Mouse (Mus musculus) retina, adult 2 months (tissue): ENCODE data around the gene Ppp3ca.

ENCODE experiments used
- DNase-seq: peaks from one replicate; pipeline ENCODE4 v3.0.0-alpha.2; 2012; ENCODE audit warnings: low read depth, low spot score

Gene Ppp3ca

DNA sequence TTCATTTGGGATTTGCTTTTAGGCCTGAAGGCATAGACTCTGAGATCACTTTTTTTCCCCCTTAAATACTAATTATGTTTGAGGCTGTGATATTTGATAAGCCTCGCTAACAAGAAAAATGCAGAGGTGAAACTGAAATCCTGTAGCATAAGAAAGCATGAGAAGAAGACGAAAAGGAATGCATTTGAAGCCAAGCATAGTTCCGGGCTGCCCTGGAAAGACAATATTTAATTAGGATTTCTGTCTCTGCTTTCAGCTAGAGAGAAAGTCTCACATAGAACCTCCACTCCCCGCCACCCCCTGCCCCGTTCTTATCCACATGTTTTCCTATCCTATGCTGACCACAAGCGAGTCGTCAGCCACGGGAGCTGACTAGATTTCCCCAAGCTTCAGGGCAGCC is 241.4 kb downstream of the Ppp3ca start:
- DNase-seq, result no peak

DNA sequence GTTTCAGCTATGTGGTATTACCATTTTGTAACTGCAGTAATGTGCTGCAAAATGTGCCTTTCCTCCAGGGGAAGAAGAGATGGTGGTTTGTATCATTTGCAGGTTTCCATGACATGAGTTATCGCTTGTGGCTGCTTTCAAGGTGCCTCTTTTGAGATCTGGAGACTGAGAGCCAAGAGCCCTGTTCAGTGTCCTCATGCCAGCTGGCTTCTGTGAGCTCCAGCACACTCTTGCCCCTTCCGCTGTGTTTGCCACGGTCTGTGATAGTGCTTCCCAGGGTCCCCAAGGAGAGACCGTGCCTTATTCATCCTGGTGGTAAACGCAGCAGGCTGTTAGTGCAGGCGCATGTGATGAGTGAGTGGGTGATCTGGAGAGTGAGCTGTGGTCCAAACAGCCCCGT is 247.2 kb downstream of the Ppp3ca start:
- no peak for DNase-seq

DNA sequence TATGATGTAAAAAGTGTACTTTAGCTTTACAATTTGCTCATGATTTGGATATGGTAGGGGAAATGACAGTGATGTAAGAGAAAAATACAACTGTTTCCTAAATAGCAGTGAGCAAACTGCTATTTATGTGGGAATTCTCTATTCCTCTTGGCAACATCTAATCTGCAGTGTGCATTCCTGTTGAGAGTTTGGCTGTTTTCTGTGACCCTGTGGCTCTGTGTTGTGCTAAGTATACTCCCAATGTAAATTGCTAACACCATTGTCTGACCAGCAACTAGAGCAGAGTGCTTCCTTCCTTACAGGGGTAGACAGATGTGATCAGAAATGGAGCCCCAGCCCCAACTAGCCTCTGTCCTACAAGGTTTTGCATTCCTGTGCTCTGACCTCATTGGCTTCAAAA is 263.1 kb downstream of the Ppp3ca start:
- no peak for DNase-seq

DNA sequence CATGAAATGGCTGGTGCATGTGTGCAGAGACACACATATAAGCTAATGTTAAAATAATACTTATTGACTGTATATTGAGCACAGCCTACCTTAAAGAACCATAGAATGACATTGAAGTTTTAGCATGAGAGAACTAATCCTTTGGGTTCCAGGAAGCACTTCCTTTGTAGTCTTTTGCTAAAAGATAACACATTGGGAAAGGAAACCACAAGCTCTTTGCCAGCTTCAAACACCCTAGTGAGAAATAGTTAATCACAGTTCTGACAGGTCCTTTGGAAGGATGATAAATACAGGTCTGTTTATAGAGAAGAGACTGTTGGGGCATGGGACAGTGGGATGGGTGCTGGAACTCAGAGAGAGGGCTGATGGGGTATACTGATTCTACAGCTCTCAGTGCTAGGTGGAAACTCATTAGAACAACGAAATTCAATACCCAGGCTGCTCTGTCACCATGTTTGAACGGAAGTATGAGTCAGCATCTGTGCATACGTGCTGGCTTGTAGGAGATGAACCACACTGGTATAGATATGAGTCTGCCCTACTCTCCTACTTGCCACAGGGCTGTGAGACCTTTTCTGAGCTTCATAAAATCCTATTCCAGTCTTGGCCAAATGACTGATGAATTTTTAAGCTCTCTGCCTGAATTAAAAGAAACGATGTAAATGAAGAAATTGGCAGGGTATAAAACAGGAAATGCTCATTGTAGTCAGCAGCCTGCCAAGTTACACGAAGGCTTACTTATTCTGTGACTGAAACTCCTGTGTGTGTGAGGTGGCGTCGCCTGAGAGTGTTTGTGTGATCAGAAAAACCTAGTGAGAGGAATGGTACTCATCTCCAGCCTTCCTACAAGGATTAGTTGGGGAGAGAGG is 271.0 kb downstream of the Ppp3ca start:
- no peak for DNase-seq

DNA sequence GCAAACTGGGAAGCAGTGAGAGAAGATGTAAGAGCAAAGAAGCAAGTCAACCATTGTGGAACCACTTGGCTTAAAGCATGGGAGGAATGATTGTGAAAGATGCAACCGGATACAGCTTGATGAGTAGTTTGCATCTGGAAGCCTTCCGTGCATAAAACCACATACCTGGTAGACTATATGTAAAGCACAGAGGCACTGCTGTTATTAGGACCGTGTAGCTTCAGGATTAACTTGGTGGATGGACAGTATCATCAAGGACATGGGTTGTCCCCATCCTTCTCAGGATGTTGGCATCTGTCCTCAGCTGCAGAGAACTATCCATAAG is 271.6 kb downstream of the Ppp3ca start:
- DNase-seq, result no peak

DNA sequence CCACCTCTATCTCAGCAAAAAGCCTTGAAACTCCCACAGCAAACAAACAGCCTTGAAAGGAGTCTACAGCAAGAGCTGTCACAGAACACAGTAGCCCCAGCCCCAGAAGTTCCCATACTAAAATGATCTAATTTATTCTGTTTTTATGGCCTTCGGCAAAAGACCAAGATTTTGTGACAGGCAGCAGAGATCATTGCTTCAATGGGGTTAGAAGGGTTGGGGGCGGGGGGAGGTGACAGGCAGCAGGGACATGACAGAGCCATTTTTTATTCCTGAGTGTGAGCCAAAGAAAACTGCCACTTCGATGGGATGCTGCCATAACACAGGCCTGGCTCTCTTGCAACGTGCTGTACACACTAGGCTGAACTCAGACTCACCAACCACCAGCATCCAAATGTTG is 275.6 kb downstream of the Ppp3ca start:
- DNase-seq, result no peak

DNA sequence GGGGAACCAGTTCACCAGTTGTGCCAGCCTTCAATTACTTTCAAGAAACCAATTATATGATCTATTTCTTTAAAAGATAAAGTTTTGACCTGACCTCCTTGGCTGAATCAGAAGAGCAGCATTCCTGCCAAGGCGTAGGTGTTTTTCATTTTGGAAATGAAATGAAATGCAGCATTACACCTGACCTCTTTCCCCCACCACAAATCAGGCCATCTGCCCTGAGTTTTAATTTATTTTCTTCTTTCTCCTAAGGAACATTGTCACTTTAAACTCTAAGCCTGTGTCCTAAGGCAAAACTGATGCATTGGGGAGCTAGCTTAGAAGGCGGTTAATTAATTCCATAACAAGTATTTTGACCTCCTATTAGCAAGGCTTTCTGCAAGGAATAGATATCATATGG is 276.7 kb downstream of the Ppp3ca start:
- DNase-seq, result no peak

DNA sequence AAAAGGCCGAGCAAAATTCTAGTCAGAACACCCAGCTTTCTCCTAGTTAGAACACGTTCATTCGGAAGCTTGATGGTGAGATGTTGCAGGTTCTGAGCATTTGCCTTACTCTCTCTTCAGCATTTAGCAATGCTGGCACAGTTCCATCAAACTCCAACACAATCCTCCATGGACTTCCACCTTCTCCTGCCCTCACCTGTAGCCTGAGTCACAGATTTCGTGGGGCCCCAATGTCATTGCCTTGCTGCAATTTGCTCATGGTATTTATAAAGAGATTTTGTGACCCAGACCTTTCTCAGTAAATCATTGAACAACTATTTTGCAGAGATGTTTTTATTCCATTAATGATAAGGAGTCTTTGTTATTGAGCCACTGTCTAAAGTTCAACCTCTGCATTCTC is 278.2 kb downstream of the Ppp3ca start:
- DNase-seq, result no peak

DNA sequence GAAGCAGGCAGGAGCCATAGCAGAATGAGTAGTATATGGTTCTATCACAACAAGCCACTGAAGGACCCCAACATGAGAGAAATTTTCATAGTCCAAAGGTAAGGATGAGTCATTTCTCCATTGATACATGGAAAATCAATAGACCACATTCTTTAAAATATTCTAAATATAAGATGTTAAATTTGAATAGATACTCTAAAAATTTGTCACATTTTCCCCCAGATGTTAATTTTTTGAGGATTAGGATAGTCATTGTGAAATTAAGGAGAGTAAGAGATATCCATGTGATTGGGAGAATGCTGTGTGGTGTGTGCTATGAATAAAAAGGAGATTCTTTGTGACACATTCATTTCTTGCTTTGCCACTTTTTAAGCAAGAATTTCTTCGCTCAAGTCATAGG is 281.9 kb downstream of the Ppp3ca start:
- DNase-seq, result no peak

DNA sequence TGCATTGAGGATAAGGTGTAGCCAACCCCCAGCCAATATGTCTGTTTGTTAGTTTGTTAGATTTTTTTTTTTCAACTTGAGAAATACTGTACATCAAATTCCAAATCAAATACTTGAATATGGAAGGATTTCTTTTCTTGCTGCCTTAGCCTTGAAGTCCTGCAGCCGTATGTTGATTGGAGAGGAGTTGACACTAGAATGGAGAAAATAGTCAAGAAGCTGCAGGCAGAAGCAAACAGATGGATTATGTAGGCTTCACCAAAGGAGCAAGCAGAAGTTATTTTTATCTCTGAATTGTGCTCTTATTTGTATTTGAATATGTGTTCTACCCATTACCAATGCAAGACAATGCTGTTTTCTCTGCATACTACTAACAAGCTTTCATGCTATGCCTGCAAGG is 282.9 kb downstream of the Ppp3ca start:
- DNase-seq, result no peak

DNA sequence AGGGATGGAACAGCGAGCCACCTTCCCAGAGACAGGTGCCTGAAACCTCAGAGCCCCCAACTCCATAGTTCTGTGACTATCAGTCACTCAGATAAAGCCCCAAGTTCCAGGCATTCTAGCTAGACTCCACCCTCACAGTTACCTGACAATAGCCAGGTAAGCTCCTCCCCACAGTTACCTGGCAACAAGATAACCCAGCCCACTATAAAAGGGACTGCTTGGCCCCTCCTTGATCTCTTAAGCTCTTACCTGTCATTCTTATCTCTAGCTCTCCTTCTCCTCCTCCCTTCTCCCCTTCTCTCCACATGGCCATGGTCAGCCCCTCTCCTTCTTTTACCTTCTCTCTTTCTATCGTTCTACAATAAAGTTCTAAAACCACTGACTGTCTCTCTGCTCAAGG is 285.1 kb downstream of the Ppp3ca start:
- DNase-seq, result no peak

DNA sequence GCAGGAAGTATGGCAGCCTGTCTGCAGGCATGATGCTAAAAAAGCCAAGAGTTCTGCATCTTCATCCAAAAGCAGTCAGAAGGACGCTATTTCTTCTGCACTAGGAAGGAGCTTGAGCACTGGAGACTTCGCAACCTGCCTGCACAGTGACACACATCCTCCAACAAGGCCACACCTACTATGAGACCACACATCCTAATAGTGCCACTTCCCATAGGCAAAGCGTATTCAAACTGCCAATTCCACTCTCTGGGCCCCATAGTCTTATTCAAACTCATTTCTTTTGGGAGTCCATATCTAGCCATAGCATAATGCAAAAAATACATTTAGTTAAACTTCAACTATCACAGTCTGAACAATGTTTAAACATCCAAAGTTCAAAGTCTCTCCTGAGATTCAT is 290.4 kb downstream of the Ppp3ca start:
- no peak for DNase-seq

DNA sequence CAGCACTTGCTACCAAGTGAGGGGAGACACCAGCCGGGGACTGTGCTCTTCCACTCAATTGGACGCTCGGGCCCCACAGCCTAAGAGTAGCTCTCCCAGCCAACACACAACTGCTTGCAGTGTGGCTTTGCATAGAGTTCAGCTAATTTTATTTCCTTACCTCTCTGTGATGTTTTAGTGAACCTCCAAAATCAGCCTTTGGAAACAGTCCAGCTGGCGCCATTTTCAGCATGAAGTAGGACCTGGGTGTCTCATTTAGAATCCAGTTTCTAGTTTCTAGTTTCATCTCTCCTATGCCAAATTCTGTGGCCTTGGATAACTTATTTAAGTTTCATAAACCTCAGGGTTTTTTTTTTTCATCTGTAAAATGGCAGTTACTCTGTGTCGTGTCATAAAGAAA is 296.9 kb downstream of the Ppp3ca start:
- no peak for DNase-seq

DNA sequence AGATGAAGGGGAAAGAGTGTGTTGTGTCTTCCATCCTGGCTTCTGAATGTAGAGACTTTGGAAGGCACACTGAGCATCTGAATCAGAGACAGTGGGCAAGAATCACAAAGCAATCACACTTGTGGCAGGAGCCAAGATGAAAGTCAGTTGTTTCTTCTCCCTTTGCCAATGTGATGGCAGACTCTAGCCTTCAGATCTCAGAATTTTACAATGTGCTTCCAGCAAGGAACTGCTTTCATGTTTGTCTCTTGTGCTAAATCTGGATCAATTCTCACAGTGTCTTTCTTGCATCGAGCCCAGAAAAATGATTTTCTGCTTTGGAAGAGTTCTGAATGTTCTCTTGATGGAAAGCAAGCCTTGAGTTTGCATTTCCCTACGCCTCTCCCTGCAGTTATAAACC is 297.6 kb downstream of the Ppp3ca start:
- DNase-seq, result no peak

DNA sequence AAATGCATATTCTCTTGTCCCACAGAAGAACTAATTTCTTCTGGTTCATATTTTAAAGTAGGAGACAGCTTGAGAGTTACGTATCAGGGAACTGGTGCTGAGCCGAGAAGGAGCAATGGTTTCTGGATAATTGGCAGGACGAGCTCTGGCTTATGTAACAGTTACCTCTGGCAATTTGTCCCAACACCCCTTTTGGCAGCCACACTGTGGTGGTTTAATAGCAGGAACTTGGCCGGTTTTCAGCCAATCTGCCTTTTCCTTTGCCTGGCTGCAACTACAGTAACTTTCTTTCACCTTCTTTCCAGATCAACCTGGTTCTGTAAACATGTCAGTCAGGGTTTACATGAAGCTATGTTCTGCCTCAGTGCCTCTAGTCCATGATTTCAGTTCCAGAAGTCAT is 299.9 kb downstream of the Ppp3ca start:
- DNase-seq, result no peak

DNA sequence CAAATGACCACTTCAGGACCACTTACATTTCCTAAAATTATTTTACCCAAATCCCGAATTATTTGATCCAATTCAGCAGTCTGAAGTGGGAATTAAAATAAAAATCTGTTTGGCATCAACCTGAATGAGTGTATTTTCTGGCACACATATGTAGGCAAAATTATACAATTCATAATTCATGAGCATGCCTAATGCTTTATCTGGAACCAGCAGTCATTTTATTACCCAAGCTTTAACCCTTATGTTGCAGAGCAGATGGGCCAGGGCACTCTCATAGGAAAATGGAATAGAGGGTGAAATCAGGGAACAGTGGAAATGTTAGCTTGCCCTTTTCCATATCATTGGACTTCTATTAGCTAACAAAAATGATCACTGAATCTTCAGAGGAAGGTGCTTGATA is 307.9 kb downstream of the Ppp3ca start:
- no peak for DNase-seq

DNA sequence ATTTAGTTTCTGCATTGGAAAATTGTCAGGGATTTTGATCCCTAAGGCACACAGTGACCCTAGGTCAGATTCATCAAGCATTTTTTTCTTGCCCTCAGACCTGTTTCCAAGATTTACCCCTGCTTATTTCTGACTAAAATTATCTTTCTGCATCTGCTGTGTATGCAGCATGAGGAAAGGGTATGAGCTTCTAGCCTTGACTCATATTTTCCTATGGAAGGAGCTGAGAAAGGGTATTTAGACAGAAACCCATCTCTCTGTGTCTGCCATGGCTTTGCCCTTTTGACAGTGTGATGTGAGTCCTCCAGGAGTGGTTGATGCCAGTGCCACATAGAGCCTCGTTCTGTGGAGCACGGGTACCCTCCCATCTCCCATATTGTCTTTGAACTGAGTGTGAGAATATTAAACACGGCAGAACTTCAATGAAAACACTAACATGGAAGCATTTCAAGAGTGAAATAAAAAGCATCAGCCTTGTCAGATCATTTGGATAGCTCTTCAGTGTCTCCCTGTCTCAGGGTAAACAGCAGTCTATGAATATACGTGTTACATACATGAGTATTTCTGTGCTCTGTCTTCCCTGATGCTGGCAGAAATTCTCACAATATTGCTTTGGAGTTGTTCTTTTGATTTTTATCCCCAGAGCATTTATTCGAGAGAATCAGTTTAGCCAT is 311.1 kb downstream of the Ppp3ca start:
- no peak for DNase-seq

DNA sequence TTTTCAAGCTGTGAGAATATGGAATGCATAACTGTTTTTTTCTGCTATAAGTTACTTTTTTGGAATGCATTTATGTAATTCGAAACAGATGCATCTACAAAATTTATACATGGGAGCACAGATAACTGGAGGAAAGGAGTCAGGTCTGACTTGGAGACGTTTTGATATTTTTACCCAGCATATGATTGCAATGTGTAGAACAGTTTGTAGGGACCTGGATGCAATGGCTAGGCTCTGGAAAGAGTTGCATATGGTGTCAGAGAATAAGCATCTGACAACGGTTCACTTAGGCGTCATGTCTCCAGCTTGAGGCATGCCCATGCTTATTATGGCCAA is 311.6 kb downstream of the Ppp3ca start:
- no peak for DNase-seq

DNA sequence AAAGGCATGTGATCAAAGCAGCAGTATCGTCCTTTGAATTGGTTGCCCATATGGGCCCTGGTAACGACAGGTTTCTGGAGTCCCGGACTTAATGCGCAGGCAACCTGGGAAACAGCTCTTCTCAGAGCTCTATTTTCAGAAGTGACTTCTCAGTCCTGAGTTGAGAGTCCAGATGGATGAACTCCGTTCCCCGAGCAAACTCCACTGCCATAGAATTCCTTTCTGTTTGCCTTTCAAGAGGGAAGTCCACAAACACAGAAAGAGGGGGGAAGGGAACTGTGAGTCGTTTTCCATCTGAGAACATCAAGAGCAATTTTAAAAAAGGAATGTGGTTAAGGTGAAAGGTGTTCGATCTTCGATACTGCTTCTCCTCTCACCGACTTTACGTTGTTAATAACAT is 312.1 kb downstream of the Ppp3ca start:
- no peak for DNase-seq

DNA sequence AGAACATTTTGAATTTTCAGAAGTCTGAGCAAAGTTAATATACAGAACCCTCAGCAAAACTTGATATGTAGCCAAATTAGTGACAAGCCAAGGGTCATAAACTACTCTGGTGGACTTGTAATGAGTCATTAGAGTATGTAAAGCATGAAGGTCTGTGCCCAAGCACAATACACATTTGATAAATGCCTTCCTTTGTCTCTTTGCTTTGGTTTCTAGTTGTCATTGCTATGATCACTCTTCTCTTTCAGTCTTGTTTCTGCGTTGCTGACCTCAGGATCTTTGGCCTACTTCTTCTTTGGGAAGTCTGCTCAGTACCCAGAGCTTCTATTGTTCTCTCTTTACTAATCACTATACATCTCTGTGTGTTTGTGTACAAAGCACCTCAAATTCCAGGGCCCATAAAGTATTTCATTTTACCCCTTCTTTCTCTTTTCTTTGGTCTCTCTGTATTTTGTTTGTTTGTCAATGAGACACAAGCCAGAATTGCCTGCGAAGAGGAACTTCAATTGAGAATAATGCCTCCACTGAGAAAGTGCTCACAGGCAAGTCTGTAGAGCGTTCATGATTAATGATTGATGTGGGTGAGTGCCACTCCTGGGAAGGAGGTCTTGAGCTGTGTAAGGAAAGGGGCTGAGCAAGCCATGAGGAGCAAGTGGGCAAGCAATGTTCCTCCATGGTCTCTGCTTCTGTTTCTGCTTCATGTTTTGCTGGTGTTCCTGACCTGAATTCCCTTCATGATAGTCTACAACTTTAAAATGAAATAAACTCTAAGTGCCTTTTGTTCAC is 316.4 kb downstream of the Ppp3ca start:
- DNase-seq, result no peak
